Mouse (Mus musculus) myocyte (in vitro differentiated cells): Measurements from ENCODE around the gene Adipor2. TPM values are rescaled to one million over a fixed set of nuclear protein-coding genes. Genes with fewer than 3 reads are reported as not detected.
A peak's percentile ranks its signal among the peaks of the same experiment; 100 is the strongest.

Experiments used
- H3K27me3 ChIP-seq: one replicate; pipeline ENCODE4 v1.6.1; 2011; ENCODE audit not compliant: control insufficient read depth, insufficient read depth, insufficient read length
- H3K36me3 ChIP-seq: one replicate; pipeline ENCODE4 v1.6.1; 2011; ENCODE audit not compliant: control insufficient read depth, insufficient read depth
- H3K4me2 ChIP-seq: one replicate; pipeline ENCODE4 v1.6.1; 2011; ENCODE audit warnings: low read depth, control low read depth
- H3K4me3 ChIP-seq: one replicate; pipeline ENCODE4 v1.5.1; 2011; ENCODE audit warnings: mild to moderate bottlenecking, control low read depth, moderate library complexity
- H3K79me2 ChIP-seq: one replicate; pipeline ENCODE4 v1.6.1; 2011; ENCODE audit not compliant: control insufficient read depth, insufficient read depth
- H3ac ChIP-seq: one replicate; pipeline ENCODE4 v1.6.1; 2011; ENCODE audit not compliant: control insufficient read depth, insufficient read length
- CEBPB ChIP-seq: IDR thresholded peaks from 2 replicates; pipeline ENCODE4 v1.6.1; 2011; ENCODE audit warnings: mild to moderate bottlenecking, moderate library complexity; ENCODE audit not compliant: poor library complexity, insufficient read depth, severe bottlenecking
- E2F4 ChIP-seq: IDR thresholded peaks from one replicate; pipeline ENCODE4 v1.6.1; 2011; ENCODE audit warnings: mild to moderate bottlenecking, control low read depth, moderate library complexity; ENCODE audit not compliant: insufficient read depth
- MAX ChIP-seq: IDR thresholded peaks from one replicate; pipeline ENCODE4 v1.6.1; 2011; ENCODE audit warnings: low read depth, mild to moderate bottlenecking, control low read depth
- MYOD1 ChIP-seq, 3 experiments: IDR thresholded peaks; one replicate each; pipeline ENCODE4 v1.6.1; 2011; ENCODE audit warnings: control low read depth in 2 of 3, low read depth in 2 of 3, mild to moderate bottlenecking in 2 of 3, moderate library complexity in 1 of 3; ENCODE audit not compliant: insufficient read length in 2 of 3, control insufficient read depth in 1 of 3
- MYOG ChIP-seq, 3 experiments: IDR thresholded peaks; one replicate each; pipeline ENCODE4 v1.6.1; 2011; ENCODE audit warnings: control low read depth in 2 of 3, low read depth in 2 of 3, mild to moderate bottlenecking in 2 of 3; ENCODE audit not compliant: insufficient read length in 2 of 3, control insufficient read depth in 1 of 3, insufficient read depth in 1 of 3
- POLR2A ChIP-seq: IDR thresholded peaks from one replicate; pipeline ENCODE4 v1.6.1; 2011; ENCODE audit warnings: low read depth, mild to moderate bottlenecking, control low read depth, moderate library complexity; ENCODE audit not compliant: insufficient read length
- POLR2AphosphoS2 ChIP-seq: IDR thresholded peaks from one replicate; pipeline ENCODE4 v1.6.1; 2011; ENCODE audit warnings: low read depth, control low read depth; ENCODE audit not compliant: insufficient read length
- REST ChIP-seq: IDR thresholded peaks from one replicate; pipeline ENCODE4 v1.6.1; 2011; ENCODE audit warnings: mild to moderate bottlenecking, control low read depth, moderate library complexity; ENCODE audit not compliant: insufficient read depth, insufficient read length
- SRF ChIP-seq: IDR thresholded peaks from one replicate; pipeline ENCODE4 v1.6.1; 2011; ENCODE audit warnings: low read depth; ENCODE audit not compliant: control insufficient read depth, insufficient read length
- TCF12 ChIP-seq: IDR thresholded peaks from one replicate; pipeline ENCODE4 v1.6.1; 2011; ENCODE audit warnings: mild to moderate bottlenecking, control low read depth; ENCODE audit not compliant: poor library complexity, insufficient read depth, severe bottlenecking
- TCF3 ChIP-seq: IDR thresholded peaks from one replicate; pipeline ENCODE4 v1.6.1; 2011; ENCODE audit warnings: low read depth, control low read depth; ENCODE audit not compliant: insufficient read length
- USF1 ChIP-seq: IDR thresholded peaks from one replicate; pipeline ENCODE4 v1.6.1; 2011; ENCODE audit warnings: low read depth, mild to moderate bottlenecking, control low read depth, moderate library complexity
- polyA plus RNA-seq: library from polyadenylated mRNA; unstranded; fragments of >200 nt; fragmentation: generic; extraction: Trizol; gene quantifications from one replicate; pipeline ENCODE4 v1.2.1, GENCODE M21; 2012; ENCODE audit warnings: missing spikeins

Adipor2 gene
- polyA plus RNA-seq, 1 experiment: 47.9 TPM

- H3K4me3 ChIP-seq: no peak overlapping the region
- H3K36me3 ChIP-seq: no peaks in the 10 kb centered on the region
- no peak for TF ChIP-seq REST
- no peaks in the 10 kb centered on the region for H3K79me2 ChIP-seq
- H3K27me3 ChIP-seq: peaks cover 8% of the 10 kb centered on the region
- H3ac ChIP-seq: no peak overlapping the region
- H3K4me2 ChIP-seq: no peak overlapping the region
Measured at GRCm38 (mm10) chr6:119337287-119337686, 80.2 kb downstream of the Adipor2 start.

DNA sequence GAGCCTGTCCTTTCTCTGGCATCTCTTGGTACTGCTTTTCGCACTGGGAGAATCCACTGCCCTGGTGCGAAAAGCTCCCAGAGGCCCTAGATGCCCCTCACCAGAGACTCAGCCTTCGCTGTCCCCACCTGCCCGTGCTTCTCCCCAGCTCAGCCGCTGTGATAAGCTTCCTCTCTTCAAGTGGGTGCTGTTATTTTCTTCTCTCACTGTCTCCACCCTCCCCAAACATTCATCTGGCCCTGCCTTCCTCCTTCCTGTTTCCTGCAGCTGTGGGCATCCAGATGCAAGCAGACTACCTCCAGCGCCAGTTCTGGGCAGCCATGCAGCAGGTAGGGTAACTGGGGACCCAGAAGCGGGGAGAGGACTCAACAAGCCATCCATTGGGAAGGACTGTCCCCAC is 81.4 kb downstream of the Adipor2 start:
- TF ChIP-seq MYOG (IDR thresholded peaks at IDR 0.05; ENCODE audit: control insufficient read depth in 1 of 3, insufficient read depth in 1 of 3, insufficient read length in 2 of 3, low read depth in 2 of 3) (no peak), E2F4 (no peak), POLR2A (no peak), POLR2AphosphoS2 (no peak), CEBPB (no peak), USF1 (no peak), SRF (no peak), MAX (no peak), TCF3 (no peak), REST (no peak), MYOD1 (IDR thresholded peaks at IDR 0.05; ENCODE audit: control insufficient read depth in 1 of 3, insufficient read length in 2 of 3, low read depth in 2 of 3) (no peak), TCF12 (no peak)
- peaks cover 13% of the 10 kb centered on the region for H3K27me3 ChIP-seq
- no peak overlapping the region for H3ac ChIP-seq
- no peaks in the 10 kb centered on the region for H3K36me3 ChIP-seq
- no peak overlapping the region for H3K4me2 ChIP-seq
- H3K4me3 ChIP-seq: no peak overlapping the region
- H3K79me2 ChIP-seq: no peaks in the 10 kb centered on the region

DNA sequence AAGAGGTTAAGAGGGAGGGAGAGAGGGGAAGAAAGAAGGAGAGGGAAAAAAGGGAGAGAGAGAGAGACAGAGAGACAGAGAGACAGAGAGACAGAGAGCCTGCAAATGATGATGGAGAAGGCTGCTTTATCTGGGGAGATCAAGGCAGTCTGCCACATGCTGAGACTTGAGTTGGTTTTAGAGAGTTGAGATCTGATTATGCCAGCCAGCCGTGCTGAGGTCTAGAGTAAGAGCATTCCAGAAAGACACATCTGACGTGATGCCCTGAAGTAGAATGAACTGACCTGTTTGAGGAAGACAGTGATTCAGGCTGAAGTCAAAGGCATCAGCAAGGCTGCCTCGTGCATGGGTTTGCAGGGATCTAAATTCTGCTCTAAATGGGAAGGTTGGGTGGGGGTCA is 83.7 kb downstream of the Adipor2 start:
- H3K4me2 ChIP-seq: no peak overlapping the region
- H3K36me3 ChIP-seq: no peaks in the 10 kb centered on the region
- TF ChIP-seq TCF12: no peak
- TF ChIP-seq CEBPB: no peak
- TF ChIP-seq REST: no peak
- TF ChIP-seq E2F4: no peak
- H3K27me3 ChIP-seq: peaks cover 27% of the 10 kb centered on the region
- no peaks in the 10 kb centered on the region for H3K79me2 ChIP-seq
- no peak overlapping the region for H3ac ChIP-seq
- no peak overlapping the region for H3K4me3 ChIP-seq

DNA sequence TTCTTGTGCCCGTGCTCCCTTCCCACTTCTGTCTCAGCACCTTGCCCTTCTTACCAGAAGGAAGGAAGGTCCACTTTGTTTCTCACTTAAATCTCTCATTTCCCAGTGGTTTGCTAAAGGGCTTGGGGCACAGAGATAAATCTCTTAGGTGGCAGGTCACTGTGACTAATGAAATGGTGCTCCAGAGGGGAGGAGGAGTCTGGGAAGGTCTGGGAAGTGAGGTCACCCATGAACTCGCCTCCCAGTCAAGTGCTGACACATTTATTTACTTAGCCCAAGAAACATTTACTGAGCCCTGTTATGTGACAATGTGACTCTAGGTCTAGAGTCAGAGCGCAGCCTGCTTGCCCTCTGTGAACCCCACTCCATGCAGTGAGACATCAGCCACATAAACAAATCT is 84.3 kb downstream of the Adipor2 start:
- Histone ChIP-seq H3K4me2 (peak overlapping the region; percentile 39), H3K4me3 (no peak overlapping the region), H3K27me3 (peaks cover 27% of the 10 kb centered on the region), H3K36me3 (no peaks in the 10 kb centered on the region), H3ac (no peak overlapping the region), H3K79me2 (no peaks in the 10 kb centered on the region)
- TF ChIP-seq POLR2AphosphoS2: no peak
- TF ChIP-seq USF1: no peak
- no peak for TF ChIP-seq POLR2A
- TF ChIP-seq MYOG (IDR thresholded peaks at IDR 0.05; ENCODE audit: control insufficient read depth in 1 of 3, insufficient read depth in 1 of 3, insufficient read length in 2 of 3, low read depth in 2 of 3): no peak
- TF ChIP-seq SRF: no peak
- no peak for TF ChIP-seq TCF12

- no peaks in the 10 kb centered on the region for H3K36me3 ChIP-seq
- H3K4me2 ChIP-seq: no peak overlapping the region
- peaks cover 37% of the 10 kb centered on the region for H3K27me3 ChIP-seq
- TF ChIP-seq POLR2AphosphoS2 (no peak), E2F4 (no peak), MYOD1 (IDR thresholded peaks at IDR 0.05; ENCODE audit: control insufficient read depth in 1 of 3, insufficient read length in 2 of 3, low read depth in 2 of 3) (no peak), MYOG (IDR thresholded peaks at IDR 0.05; ENCODE audit: control insufficient read depth in 1 of 3, insufficient read depth in 1 of 3, insufficient read length in 2 of 3, low read depth in 2 of 3) (no peak), SRF (no peak), MAX (no peak), REST (no peak), USF1 (no peak), TCF12 (no peak), TCF3 (no peak), POLR2A (no peak), CEBPB (no peak)
- H3K79me2 ChIP-seq: no peaks in the 10 kb centered on the region
- H3ac ChIP-seq: no peak overlapping the region
- H3K4me3 ChIP-seq: no peak overlapping the region
Measured at GRCm38 (mm10) chr6:119332111-119332510, 85.4 kb downstream of the Adipor2 start.
